Mouse (Mus musculus): Measurements from ENCODE around the gene Ehd4.

DNA sequence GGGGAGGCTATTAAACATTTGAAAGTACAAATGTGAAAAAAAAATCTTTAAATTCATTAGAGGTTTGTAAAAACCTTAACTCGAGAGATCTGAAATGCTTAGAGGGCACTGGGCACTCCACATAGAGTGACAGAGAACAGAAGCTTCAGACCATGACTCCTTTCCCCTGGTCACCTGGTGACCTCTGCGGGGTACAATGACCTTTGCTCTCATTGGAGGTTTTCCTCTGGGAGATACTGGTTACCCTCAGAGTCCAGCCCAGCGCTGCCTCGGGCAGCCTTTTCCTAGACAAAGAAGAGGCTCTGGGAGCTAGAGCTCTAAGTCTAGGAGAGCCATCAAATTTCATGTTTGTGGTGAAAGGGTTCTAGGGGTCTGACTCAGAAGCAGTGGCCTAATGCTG lies 39.4 kb downstream of the Ehd4 start:
- TF ChIP-seq MAX (IDR thresholded peaks at IDR 0.05; ENCODE audit: low read depth) (no peak), POLR2A (IDR thresholded peaks at IDR 0.05; ENCODE audit: insufficient read length, low read depth) (no peak), USF1 (IDR thresholded peaks at IDR 0.05; ENCODE audit: low read depth) (no peak), CEBPB (IDR thresholded peaks at IDR 0.05; ENCODE audit: insufficient read depth, poor library complexity, severe bottlenecking) (no peak), MYOD1 (IDR thresholded peaks at IDR 0.05; ENCODE audit: control insufficient read depth in 1 of 3, insufficient read length in 2 of 3, low read depth in 2 of 3) (no peak), TCF3 (IDR thresholded peaks at IDR 0.05; ENCODE audit: insufficient read length, low read depth) (no peak), MYOG (IDR thresholded peaks at IDR 0.05; ENCODE audit: control insufficient read depth in 1 of 3, insufficient read depth in 1 of 3, insufficient read length in 2 of 3, low read depth in 2 of 3) (no peak)

All from myocyte (in vitro differentiated cells).